Mouse (Mus musculus): ENCODE results near the gene Large1.
"Not testable (repeated sequence)": the region's sequence is repeated elsewhere in the genome, so short reads cannot be mapped to it uniquely, and the experiment has no call there.

Large1 gene

DNA sequence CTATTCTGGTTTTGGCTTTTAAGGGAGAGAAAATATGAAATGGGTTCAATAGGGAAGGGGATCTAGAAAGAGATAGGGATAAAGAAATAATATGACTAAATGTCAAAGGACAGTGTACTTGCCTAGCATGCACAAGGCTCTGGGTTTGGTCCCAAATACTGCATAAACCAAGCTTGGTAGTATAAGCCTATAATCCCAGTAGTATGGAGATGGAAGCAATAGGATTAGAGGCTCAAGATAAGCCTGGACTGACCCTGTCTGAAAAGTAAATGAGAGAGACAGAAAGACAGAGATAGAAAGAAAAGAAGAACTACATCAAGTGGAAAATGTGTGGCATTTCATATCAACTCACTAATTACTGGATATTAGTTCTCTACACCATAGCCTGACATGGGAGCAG is 180.7 kb downstream of the Large1 start:
- ATAC-seq (ENCODE audit: low TSS enrichment): no peak

DNA sequence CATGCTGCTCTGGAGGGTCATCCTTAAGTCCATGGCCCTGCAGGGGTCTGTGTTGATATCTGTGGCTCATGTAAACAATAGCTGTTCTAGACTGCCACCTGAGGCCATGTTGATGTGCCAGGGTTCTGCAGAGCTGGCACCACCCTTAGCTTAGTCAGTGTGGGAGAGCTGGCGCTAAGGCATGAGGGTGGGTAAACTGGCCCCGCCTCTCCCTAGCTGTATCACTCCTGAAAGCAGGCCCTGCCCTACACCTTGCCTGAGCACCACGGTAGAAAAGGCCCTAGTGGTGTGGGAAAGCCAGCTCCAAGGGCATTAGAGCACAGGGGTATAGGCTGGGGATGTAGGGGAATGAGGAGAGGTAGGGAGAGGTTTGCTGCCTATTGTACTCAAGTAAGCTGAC is 191.3 kb downstream of the Large1 start:
- ATAC-seq (ENCODE audit: low TSS enrichment): peak; percentile 80

DNA sequence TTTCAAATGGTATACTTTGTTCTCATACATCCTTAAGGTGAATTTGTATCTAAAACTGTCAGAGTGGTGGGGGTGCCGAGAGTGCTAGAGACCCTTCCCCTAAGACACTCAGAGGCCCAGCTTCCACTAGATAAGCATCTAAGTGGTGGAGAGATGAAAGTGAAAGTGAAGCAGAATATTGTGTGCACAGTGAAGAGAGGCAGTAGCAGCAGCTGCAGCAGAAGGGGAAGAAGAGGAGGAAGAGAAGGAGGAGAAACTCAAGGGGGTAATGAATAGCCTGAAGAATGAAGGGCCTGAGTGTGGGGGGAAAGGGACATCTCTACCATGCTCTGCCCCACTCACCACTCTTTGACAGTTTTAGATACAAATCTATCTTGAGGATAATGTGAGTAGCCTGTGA is 191.8 kb downstream of the Large1 start:
- peak; percentile 64 for ATAC-seq (ENCODE audit: low TSS enrichment)

DNA sequence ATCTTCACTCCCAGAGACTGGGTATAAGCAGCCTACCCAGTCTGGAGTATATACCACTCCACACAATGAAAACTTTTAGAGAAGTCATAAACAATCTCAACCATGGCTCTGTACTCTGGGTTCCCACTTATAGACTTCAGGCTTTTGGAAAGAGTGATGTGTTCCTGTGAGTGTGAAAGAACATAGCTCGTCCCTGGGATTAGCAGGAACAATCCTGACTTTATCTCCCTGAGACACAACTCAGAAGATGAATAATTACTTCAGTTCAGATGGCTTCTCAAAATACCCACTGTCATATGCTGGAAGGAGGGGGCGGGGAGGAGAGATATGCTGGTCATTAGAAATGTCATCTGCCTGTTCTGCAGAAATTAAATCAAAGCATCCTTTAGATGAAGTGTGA is 192.4 kb downstream of the Large1 start:
- peak; percentile 81 for ATAC-seq (ENCODE audit: low TSS enrichment)

DNA sequence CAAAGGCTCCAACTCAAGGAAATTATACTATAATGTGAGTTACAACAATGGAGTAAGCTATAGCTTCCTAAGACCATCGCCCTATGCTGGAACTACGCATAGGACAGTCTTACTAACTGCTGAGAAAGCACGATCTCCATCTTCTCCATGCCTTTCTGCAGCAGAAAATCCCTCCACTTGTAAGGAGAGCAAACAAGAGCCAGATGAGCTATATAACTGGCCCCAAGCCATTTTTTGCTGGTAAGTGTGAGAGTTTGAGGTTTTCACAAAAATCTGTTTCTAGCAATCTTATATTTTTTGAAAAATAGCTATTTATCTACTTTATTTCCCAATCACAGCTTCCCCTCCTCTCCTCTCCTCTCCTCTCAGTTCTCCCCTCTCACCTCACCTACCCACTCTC is 206.1 kb downstream of the Large1 start:
- no peak; the same call in 1 of the 2 replicates for ATAC-seq (ENCODE audit: low TSS enrichment)

DNA sequence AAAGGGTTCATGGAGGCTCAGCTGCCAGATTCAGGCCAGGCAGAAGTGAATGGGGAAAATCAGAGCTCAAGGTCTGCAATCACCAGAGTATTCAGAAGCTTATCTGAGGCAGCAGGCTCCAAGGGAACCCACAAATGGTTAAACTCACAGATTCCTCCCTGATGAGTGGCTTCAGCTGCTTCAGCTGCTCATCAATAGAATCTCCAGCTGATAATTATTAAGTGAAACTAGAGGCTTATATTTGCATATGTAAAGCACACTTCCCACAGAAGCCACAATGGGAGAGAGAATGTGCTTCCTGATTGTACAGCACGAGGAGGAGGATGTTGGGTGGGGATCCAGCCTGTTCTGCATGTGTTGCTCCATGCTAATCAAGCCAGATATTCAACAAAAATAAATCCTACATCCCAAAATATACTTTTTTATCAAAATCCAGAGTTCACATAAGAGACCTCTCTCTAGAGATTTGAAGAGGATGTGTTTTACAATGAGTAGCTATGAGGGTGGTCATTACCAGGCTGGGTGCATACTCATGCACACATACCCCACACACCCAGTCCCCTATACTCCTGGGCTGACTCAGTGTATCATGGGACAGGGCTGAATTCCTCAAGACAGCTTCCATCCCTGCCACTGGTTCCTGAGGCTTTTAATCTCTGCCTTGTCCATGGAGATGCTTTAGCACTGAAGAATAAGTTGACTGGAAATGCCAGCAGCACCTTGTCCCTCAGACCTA is 210.5 kb downstream of the Large1 start:
- ATAC-seq (ENCODE audit: low TSS enrichment): peak; percentile 67

DNA sequence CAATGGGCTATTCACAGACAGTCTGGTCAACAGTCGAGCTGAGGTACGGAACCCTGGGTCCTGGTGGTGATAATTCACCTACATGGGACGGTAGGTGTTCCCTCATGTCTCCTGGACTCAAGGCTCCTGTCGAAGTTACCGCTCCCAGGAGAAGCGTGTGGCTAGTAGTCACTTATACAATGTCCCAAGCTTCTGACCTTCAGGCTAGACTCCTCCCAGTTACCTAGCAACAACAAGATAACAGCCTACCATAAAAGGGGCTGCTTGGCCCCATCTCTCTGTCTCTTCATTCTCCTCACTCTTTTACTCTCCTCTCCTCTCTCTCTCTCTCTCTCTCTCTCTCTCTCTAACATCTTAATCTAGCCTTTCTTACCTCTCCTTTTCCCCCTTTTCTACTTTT is 217.9 kb downstream of the Large1 start:
- ATAC-seq (ENCODE audit: low TSS enrichment): no peak

DNA sequence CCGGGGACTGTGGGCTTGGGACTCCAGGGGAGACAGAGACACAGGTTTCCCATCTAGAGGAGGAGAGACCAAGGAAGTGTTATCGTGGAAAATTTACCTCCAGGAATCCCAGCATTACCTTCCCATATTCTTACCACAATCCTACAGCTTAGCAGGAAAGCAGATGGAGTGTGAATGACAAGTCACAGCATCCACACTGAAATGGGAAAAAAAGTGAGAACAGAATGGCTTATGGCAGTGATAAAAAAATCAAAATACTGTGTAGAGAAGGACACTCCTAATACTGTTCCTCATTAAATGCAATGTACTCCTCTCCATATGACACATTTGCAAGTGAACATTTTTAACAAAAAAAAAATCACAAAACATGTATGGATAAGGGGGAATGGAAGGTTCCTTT is 221.3 kb downstream of the Large1 start:
- peak; percentile 83 for ATAC-seq (ENCODE audit: low TSS enrichment)

DNA sequence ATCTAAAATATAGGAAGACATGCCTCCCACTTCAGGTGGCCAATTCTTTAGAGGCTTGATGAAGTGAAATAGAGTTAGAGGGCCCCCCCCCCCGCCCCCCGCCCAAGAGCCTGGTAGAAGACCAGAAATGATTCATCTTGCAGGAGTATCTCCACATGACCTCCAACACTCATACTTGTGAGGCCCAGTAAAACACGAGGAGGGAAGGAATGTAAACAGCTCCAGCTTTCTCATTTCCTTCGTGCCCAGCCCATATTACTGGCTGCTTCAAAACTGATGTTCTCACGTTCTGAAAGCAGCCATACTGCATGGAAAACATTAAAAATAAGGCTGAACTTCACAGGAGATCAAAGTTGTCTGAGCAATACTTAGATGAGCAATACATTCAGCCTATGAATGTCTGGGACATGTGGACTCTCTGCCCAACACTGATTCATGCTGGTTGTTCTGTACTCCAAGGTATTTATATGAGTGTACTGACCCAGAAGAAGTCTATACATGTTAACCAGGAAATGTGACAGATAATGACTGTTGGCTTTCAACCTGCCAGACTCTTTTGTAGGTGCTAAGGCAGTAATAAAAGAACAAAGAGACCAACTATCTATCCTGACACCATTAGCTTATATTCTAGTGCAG is 229.4 kb downstream of the Large1 start:
- no peak for ATAC-seq (ENCODE audit: low TSS enrichment)

DNA sequence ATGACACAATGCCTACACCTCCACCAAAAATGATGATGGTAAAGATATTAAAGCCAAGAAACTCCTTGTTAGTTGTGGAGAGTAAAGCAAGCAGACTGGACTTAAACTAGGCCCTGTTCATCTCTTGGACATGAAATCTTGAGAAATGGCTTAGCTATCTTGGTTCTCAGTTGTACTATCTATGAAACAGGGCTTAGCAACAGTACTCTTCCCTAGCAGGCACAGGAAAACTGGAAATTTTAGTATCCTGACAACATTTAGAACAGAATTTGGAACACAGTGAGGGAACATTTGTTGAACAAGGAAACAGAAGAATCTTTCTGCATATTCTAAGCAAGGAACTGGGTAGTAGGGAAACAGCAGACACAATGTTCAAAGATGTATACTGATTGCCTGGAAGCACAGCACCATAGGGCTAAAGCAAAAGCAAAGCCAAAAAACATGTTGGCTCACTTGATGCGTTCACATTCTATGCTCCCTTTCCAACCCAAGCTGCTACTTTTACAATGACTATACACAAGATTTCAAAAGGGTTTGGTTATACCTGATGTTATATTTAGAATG is 240.9 kb downstream of the Large1 start:
- peak; percentile 92 for ATAC-seq (ENCODE audit: low TSS enrichment)

DNA sequence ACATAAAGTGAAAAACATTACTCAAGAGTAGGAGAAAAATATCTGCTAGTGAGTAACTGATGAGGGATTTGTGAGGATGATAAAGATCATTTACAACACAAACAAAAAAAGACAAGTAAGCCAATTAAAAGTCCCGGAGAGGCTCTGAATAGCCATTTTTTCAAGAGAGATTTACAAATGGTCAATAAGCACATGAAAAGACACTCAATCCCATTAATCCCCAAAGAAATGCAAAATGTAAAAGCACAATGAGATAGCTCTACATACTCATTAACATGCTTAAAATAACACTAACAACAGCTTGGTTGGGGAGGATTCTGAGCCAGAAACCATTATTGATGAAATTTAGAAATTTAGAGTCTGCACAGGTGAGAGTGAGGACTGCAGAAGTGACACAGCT is 249.3 kb downstream of the Large1 start:
- no peak for ATAC-seq (ENCODE audit: low TSS enrichment)

DNA sequence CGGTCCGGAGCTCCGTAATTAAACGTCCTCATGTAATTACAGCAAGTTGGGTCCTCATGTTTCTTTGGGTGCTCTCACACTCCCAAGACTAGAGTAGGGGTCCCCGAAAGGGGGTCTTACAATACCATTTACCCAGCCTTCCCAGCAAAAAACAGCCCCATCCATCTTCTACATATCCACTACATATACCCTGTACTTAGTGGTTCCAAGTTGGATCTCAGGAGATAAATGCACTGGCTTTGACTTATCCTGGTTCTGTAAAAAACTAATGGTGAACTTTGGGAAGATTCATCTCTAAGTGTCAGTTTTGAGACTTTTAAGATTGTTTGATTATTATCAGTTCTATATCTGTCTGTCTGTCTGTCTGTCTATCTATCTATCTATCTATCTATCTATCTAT is 252.3 kb downstream of the Large1 start:
- no peak for ATAC-seq (ENCODE audit: low TSS enrichment)

DNA sequence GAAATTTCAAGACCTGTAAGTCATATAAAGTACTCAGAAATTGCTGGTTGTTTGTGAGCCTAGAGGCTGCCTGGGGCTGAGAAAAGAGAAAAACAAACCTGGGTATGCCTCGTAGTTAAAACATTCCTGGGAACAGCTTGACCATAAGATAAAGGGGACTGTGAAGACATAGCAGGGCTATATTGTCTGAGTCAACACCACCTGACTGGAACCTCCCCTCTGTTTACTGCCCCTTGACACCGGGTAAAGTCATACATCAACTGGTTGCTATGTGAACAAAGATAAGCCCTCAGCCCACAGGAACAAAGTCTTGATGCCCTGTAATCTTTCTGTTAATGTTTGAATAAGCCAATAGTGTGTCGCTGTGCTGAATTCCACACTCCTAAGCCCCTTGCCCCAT is 252.7 kb downstream of the Large1 start:
- ATAC-seq (ENCODE audit: low TSS enrichment): not testable (repeated sequence)

DNA sequence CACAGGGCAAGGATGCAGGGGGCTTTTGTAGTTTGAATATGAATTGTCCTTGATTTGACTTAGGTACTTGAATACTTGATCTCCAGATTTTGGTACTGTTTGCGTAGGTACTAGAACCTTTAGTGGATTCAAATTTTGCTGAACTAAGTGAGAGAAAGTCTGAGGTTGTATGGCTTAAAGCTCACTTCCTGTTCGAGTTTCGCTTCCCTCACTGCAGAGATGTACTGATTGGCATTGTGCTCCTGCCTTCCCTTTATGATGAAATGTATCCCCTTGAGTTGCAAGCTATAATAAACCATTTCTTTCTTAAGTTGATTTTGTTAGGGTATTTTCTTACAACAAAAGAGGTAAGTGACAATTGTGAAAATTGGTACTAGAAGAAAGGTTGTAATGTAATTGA is 253.8 kb downstream of the Large1 start:
- ATAC-seq (ENCODE audit: low TSS enrichment): no peak

DNA sequence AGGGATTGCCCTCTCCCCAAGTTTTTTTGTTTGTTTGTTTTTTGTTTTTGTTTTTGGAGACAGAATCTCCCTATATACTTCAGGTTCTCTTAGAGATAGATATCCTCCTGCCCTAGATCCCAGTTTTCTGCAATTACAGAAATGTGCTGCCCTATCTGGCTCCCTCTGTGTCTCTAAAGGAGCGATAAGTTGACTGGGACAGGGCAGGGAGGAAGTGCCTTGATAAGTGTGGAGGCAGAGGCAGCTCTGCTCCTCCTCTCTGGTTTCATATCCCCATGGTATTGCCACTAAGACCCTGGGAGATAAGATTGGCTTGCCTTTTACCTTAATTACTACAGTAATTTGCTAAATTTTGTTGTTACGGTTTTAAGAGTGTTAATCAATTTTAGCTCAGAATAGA is 256.4 kb downstream of the Large1 start:
- ATAC-seq (ENCODE audit: low TSS enrichment): no peak

DNA sequence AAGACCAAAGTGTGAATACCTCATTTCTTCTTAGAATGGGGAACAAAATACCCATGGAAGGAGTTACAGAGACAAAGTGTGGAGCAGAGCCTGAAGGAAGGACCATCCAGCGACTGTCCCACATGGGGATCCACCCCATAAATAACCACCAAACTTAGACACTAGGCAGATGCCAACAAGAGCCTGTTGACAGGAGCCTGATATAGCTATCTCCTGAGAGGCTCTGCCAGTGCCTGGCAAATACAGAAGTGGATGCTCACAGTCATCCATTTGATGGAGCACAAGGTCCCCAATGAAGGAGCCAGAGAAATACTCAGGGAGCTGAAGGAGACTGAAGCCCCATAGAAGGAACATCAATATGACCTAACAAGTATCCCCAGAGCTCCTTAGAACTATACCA is 275.6 kb downstream of the Large1 start:
- ATAC-seq (ENCODE audit: low TSS enrichment): not testable (repeated sequence)

DNA sequence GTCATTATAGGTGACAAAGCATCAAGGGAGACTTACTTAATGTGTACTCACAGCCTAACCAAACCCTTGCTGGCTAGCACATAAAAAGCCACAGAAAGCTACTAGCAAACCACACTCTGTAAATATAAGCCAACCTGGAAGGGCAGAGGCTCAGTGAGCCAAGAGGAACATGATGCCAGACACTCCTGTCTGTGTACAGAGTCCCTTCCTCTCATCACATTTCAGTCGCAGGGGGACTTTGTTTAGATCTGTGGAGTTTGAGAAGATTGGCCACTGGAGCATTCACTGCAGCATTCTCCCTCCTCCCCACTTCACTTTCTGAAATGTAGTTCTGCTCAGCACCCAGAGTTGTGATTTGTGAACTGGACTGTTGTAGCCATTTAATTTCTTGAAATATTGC is 291.9 kb downstream of the Large1 start:
- ATAC-seq (ENCODE audit: low TSS enrichment): peak; percentile 21; the same call in 1 of the 2 replicates

DNA sequence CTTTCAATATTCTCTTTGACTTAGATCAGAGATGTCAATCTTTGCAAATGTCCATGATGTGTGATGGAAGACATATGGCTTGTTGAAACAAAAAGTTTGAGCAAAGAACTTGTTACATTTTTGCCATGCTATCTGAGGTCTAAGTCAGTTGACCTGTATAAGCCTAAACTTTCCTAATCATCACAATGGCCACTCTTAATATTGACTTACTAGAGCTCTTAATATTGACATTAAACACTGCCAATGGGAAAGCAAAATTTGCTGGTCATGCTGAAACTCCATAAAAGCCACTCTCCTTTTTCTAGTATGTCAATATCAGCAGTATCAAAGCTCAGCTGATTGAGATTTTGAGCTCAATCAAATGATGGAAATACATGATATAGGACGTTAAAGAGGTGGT is 298.6 kb downstream of the Large1 start:
- ATAC-seq (ENCODE audit: low TSS enrichment): no peak

DNA sequence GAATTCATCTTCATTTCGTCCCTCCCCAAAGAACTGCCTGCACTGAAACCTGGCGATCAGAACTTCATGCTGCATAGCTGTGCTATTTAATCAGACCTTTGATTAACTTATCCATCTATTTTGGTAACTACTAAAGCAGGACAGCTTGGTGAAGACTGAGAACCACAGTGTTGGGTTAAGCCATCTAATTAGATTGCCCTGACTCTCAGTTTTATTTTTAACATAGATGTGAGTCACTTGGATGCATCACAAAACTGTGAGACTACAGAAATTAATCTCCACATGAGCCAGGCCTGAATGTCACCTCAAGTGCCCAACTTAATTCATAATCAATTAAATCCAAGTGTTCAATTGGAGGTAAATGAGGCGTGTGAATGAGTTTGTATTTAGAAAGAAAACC is 299.5 kb downstream of the Large1 start:
- ATAC-seq (ENCODE audit: low TSS enrichment): no peak

DNA sequence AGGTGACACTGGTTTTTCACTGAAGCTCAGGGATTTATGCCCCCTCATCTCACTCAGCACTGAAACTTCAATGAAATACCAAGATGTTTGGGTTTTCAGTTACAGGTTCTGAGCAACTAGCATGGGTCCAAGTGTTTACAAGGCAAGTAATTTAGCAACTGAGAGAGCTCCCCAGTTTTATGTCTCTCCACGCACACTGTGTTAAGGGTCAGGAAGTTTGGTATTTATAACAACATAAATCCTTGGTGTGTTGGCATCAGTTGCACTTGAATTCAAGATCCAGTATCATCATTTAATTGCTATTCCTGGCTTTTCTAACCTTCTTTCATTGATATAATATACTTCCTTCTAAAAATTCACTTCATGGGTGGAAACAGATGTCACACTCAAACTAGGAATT is 300.9 kb downstream of the Large1 start:
- ATAC-seq (ENCODE audit: low TSS enrichment): no peak

DNA sequence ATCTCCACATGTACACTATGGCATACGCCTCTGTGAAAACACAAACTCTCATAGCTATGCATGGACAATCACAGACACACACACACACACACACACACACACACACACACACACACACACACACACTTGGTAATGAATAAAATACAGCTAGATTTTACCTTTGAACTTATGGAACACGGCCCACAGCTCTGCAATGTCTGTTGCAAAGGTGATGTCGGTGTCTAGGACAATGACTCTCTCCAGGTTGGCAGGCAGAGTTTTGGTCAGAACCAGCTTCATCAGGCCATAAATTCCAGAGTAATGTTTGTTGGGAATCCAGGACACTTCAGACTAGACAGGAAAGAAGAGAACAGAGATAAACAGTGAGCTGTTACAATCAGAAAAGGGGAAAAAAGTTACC is 305.2 kb downstream of the Large1 start:
- no peak for ATAC-seq (ENCODE audit: low TSS enrichment)

DNA sequence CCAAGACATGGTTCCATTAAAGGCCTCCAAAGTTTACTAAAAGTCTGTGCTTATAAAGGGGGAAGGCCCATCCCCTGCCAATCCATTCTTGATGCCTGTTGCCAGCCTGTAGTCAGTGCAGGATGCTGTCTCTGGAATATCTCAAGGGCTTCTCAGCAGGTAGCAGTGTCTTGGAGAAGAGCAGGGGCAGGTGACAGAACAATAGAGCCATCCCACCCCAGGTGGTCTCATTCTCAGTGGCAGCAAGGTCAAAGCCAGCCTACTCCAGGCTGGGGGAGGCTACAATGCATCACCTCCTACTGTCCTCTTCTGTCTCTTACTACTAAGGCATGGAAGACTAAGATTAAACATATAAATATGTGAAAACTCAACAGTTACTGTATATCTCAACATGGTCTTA is 323.6 kb downstream of the Large1 start:
- no peak for ATAC-seq (ENCODE audit: low TSS enrichment)

DNA sequence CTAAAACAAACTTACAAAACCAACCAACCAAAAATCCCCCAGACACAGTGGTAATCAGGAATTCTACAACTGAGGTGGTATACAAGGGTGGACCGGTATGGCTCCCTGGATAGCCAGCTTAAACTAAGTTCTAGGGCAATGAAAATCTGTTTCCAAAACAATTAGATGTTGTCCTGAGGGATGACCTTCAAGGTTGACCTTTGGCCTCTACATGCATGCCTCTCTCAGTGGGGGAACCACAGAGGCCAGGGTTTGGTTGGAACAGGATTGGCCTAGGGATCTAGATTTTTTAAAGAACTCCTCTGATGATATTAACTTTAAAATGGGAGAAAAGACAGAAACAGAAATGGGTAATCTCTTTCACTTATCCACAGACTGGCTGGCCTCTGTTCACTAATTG is 335.1 kb downstream of the Large1 start:
- no peak for ATAC-seq (ENCODE audit: low TSS enrichment)

Measured in frontal cortex, adult (tissue).